Mouse (Mus musculus): ENCODE data around the gene Ttn. TPM values are rescaled to one million over a fixed set of nuclear protein-coding genes. Genes with fewer than 3 reads are reported as not detected.
A peak's percentile ranks its signal among the peaks of the same experiment; 100 is the strongest.

Gene Ttn
- total and polyA plus RNA-seq, 3 experiments: 0.22 TPM; not detected in 2

DNA sequence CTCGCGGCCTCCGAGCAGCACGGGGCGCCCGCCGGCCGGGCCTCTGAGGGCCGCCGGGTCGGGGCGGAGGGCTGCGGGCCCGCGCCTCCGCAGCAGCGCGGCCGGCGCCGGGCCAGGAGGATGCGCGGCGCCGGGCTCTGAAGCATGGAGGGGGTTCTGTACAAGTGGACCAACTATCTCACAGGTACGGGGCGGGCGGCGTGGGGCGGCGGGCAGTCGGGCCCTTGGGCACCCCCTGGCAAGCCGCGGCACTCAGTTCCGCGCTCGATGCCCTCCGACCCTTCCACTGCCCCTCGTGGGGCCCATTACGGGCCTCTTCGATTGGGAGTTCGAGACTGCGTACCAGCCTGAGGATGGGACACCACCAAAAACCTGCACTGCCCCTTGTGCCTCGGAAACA lies 306.9 kb downstream of the Ttn start:
- peaks cover 49% of the 10 kb centered on the region for H3K4me1 ChIP-seq (ENCODE audit: insufficient read depth, low read depth, low read length)
- ATAC-seq (ENCODE audit: extremely low read depth, insufficient number of reproducible peaks, low FRiP score, poor library complexity, severe bottlenecking): no peak
- DNase-seq (ENCODE audit: low spot score): no peak
- H3K4me3 ChIP-seq (ENCODE audit: low read depth, low read length): peak overlapping the region; percentile 84
- H3K9me3 ChIP-seq (replicated peaks): no peaks in the 10 kb centered on the region
- H3K27me3 ChIP-seq (ENCODE audit: insufficient read depth, low read length): no peaks in the 10 kb centered on the region
- H3K36me3 ChIP-seq (replicated peaks): peaks cover 38% of the 10 kb centered on the region
- TF ChIP-seq CTCF (IDR thresholded peaks at IDR 0.05; ENCODE audit: low read depth, low read length) (no peak), GATA1 (IDR thresholded peaks at IDR 0.05; ENCODE audit: borderline replicate concordance, low read length) (no peak), POLR2AphosphoS5 (IDR thresholded peaks at IDR 0.05; ENCODE audit: insufficient replicate concordance, low read depth, low read length) (no peak), GATA2 (IDR thresholded peaks at IDR 0.05; ENCODE audit: borderline replicate concordance, low read depth, low read length) (no peak), TAL1 (conservative IDR thresholded peaks at IDR 0.05; ENCODE audit: low read depth, low read length) (no peak)

- TF ChIP-seq CTCF (IDR thresholded peaks at IDR 0.05; ENCODE audit: low read depth, low read length) (no peak), GATA2 (IDR thresholded peaks at IDR 0.05; ENCODE audit: borderline replicate concordance, low read depth, low read length) (no peak), POLR2AphosphoS5 (IDR thresholded peaks at IDR 0.05; ENCODE audit: insufficient replicate concordance, low read depth, low read length) (no peak), GATA1 (IDR thresholded peaks at IDR 0.05; ENCODE audit: borderline replicate concordance, low read length) (no peak)
- H3K4me3 ChIP-seq (ENCODE audit: low read depth, low read length): peak within 1 kb of the TSS; percentile 84
- no peaks in the 10 kb centered on the region for H3K27me3 ChIP-seq (ENCODE audit: insufficient read depth, low read length)
- ATAC-seq (ENCODE audit: extremely low read depth, insufficient number of reproducible peaks, low FRiP score, poor library complexity, severe bottlenecking) (peak; percentile 35), DNase-seq (ENCODE audit: low spot score) (peak; percentile 93)
- peaks cover 32% of the 10 kb centered on the region for H3K36me3 ChIP-seq (replicated peaks)
- peaks cover 49% of the 10 kb centered on the region for H3K4me1 ChIP-seq (ENCODE audit: insufficient read depth, low read depth, low read length)
- H3K9me3 ChIP-seq (replicated peaks): no peaks in the 10 kb centered on the region
Observed at GRCm38 (mm10) chr2:76674725-76675427, 307.5 kb downstream of the Ttn start, which contains the start of gene Plekha3. Gene Plekha3, plus strand, starts transcription at chr2:76675281.

- peaks cover 49% of the 10 kb centered on the region for H3K4me1 ChIP-seq (ENCODE audit: insufficient read depth, low read depth, low read length)
Observed at GRCm38 (mm10) chr2:76673472-76674081, 308.8 kb downstream of the Ttn start.

GRCm38 (mm10) chr2:76672966-76673392 lies 309.4 kb downstream of the Ttn start, which contains the start of gene Fkbp7:
Gene Fkbp7, minus strand, starts transcription at chr2:76673116.
- TF ChIP-seq TAL1 (conservative IDR thresholded peaks at IDR 0.05; ENCODE audit: low read depth, low read length): no peak
- TF ChIP-seq POLR2AphosphoS5 (IDR thresholded peaks at IDR 0.05; ENCODE audit: insufficient replicate concordance, low read depth, low read length): 0 out of 2 replicates have a peak, but pooled peaks have one; percentile 36
- DNase-seq (ENCODE audit: low spot score) (peak; percentile 72), ATAC-seq (ENCODE audit: extremely low read depth, insufficient number of reproducible peaks, low FRiP score, poor library complexity, severe bottlenecking) (peak; percentile 87)
- H3K4me3 ChIP-seq (ENCODE audit: low read depth, low read length): peak within 1 kb of the TSS; percentile 70
- H3K27me3 ChIP-seq (ENCODE audit: insufficient read depth, low read length): no peaks in the 10 kb centered on the region
- H3K9me3 ChIP-seq (replicated peaks): no peaks in the 10 kb centered on the region
- peaks cover 45% of the 10 kb centered on the region for H3K4me1 ChIP-seq (ENCODE audit: insufficient read depth, low read depth, low read length)
- peaks cover 25% of the 10 kb centered on the region for H3K36me3 ChIP-seq (replicated peaks)

More at GRCm38 (mm10) chr2:76673472-76674081, 308.8 kb downstream of the Ttn start:
- TF ChIP-seq TAL1 (conservative IDR thresholded peaks at IDR 0.05; ENCODE audit: low read depth, low read length) (no peak), CTCF (IDR thresholded peaks at IDR 0.05; ENCODE audit: low read depth, low read length) (no peak), POLR2AphosphoS5 (IDR thresholded peaks at IDR 0.05; ENCODE audit: insufficient replicate concordance, low read depth, low read length) (no peak), GATA2 (IDR thresholded peaks at IDR 0.05; ENCODE audit: borderline replicate concordance, low read depth, low read length) (no peak)
- no peaks in the 10 kb centered on the region for H3K9me3 ChIP-seq (replicated peaks)
- no peak overlapping the region; the same call in 1 of the 2 replicates for H3K4me3 ChIP-seq (ENCODE audit: low read depth, low read length)
- DNase-seq (ENCODE audit: low spot score) (peak; percentile 54), ATAC-seq (ENCODE audit: extremely low read depth, insufficient number of reproducible peaks, low FRiP score, poor library complexity, severe bottlenecking) (peak; percentile 47; the same call in 1 of the 2 replicates)
- H3K36me3 ChIP-seq (replicated peaks): peaks cover 28% of the 10 kb centered on the region
- no peaks in the 10 kb centered on the region for H3K27me3 ChIP-seq (ENCODE audit: insufficient read depth, low read length)

GRCm38 (mm10) chr2:76672134-76672745 lies 310.1 kb downstream of the Ttn start:
- Histone ChIP-seq H3K27me3 (ENCODE audit: insufficient read depth, low read length) (no peaks in the 10 kb centered on the region), H3K36me3 (replicated peaks) (peaks cover 22% of the 10 kb centered on the region), H3K9me3 (replicated peaks) (no peaks in the 10 kb centered on the region), H3K4me1 (ENCODE audit: insufficient read depth, low read depth, low read length) (peaks cover 40% of the 10 kb centered on the region), H3K4me3 (ENCODE audit: low read depth, low read length) (peak overlapping the region; percentile 70)
- ATAC-seq (ENCODE audit: extremely low read depth, insufficient number of reproducible peaks, low FRiP score, poor library complexity, severe bottlenecking): no peak
- DNase-seq (ENCODE audit: low spot score): no peak
- no peak for TF ChIP-seq GATA1 (IDR thresholded peaks at IDR 0.05; ENCODE audit: borderline replicate concordance, low read length)
- no peak for TF ChIP-seq TAL1 (conservative IDR thresholded peaks at IDR 0.05; ENCODE audit: low read depth, low read length)
- no peak for TF ChIP-seq POLR2AphosphoS5 (IDR thresholded peaks at IDR 0.05; ENCODE audit: insufficient replicate concordance, low read depth, low read length)
- no peak for TF ChIP-seq GATA2 (IDR thresholded peaks at IDR 0.05; ENCODE audit: borderline replicate concordance, low read depth, low read length)
- no peak for TF ChIP-seq CTCF (IDR thresholded peaks at IDR 0.05; ENCODE audit: low read depth, low read length)

DNA sequence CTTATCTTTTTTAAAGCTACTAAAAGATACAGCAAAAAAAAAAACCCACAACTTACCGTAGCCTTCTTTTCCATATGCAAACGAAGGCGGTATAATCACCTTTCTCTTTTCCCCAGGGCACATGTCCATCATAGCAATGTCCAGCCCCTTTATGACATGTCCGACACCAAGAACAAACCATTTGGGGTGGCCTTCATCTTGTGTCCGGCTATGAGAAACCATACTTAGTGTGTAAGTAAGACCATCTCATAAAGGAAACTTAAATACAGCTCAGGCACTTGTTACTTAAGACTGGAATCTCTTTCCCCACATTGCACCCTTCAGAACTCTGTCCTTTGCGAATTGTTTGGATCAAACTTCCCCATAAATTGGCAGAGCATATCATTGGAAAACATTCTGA lies 310.7 kb downstream of the Ttn start:
- ATAC-seq (ENCODE audit: extremely low read depth, insufficient number of reproducible peaks, low FRiP score, poor library complexity, severe bottlenecking): no peak
- peak overlapping the region; percentile 70; the same call in 1 of the 2 replicates for H3K4me3 ChIP-seq (ENCODE audit: low read depth, low read length)

More for the DNA sequence above, 310.7 kb downstream of the Ttn start:
- H3K36me3 ChIP-seq (replicated peaks): peaks cover 25% of the 10 kb centered on the region
- no peaks in the 10 kb centered on the region for H3K9me3 ChIP-seq (replicated peaks)
- no peak for TF ChIP-seq POLR2AphosphoS5 (IDR thresholded peaks at IDR 0.05; ENCODE audit: insufficient replicate concordance, low read depth, low read length)
- no peak for TF ChIP-seq CTCF (IDR thresholded peaks at IDR 0.05; ENCODE audit: low read depth, low read length)
- no peak for TF ChIP-seq TAL1 (conservative IDR thresholded peaks at IDR 0.05; ENCODE audit: low read depth, low read length)
- TF ChIP-seq GATA2 (IDR thresholded peaks at IDR 0.05; ENCODE audit: borderline replicate concordance, low read depth, low read length): no peak
- no peak for TF ChIP-seq GATA1 (IDR thresholded peaks at IDR 0.05; ENCODE audit: borderline replicate concordance, low read length)
- H3K27me3 ChIP-seq (ENCODE audit: insufficient read depth, low read length): no peaks in the 10 kb centered on the region
- peaks cover 36% of the 10 kb centered on the region for H3K4me1 ChIP-seq (ENCODE audit: insufficient read depth, low read depth, low read length)
- DNase-seq (ENCODE audit: low spot score): no peak
